ENCODE assay signal across 8 mouse cellular contexts in genomic region chr9:45121769-45122168, GRCm38 (mm10). TPM values are rescaled to one million over a fixed set of nuclear protein-coding genes. Genes with fewer than 3 reads are reported as not detected.
DNase-seq lines count a peak whose midpoint lies in the region; ATAC-seq and TF ChIP-seq lines count a peak whose summit lies in the region.

No protein-coding gene starts in this region.

- 4% methylated on average over 10 of the region's 10 CpGs for WGBS in embryonic facial prominence, embryonic 13.5 days
- 7% methylated on average over 9 of the region's 10 CpGs for WGBS in limb, embryonic 14.5 days
- WGBS in midbrain, embryonic 16.5 days, result 2% methylated on average over 10 of the region's 10 CpGs

- DNase-seq in 416B (ENCODE audit: low read depth), result peak; percentile 67
- DNase-seq in adrenal gland, postnatal 36 days, result peak; percentile 71 to 78
- DNase-seq in heart, adult 9 months (ENCODE audit: low spot score in 2 of 2), result peak; percentile 42 to 64
- peak; percentile 79 for DNase-seq in kidney, adult 9 months
- peak; percentile 79 for DNase-seq in limb, embryonic 14.5 days (ENCODE audit: low spot score)
- DNase-seq in spleen, postnatal 14 days (ENCODE audit: low spot score in 2 of 2), result peak; percentile 57 to 68

- no peaks in the 10 kb centered on the region for H3K9me3 ChIP-seq in embryonic facial prominence, embryonic 13.5 days
- H3K9me3 ChIP-seq in limb, embryonic 14.5 days (ENCODE audit: control insufficient read depth, low read length), result no peaks in the 10 kb centered on the region
- H3K9me3 ChIP-seq in midbrain, embryonic 16.5 days (replicated peaks; ENCODE audit: control insufficient read depth, low read length, poor library complexity, severe bottlenecking), result no peaks in the 10 kb centered on the region

- H3K36me3 ChIP-seq in embryonic facial prominence, embryonic 13.5 days, result peaks cover 11% of the 10 kb centered on the region
- peaks cover 13% of the 10 kb centered on the region for H3K36me3 ChIP-seq in limb, embryonic 14.5 days (ENCODE audit: control insufficient read depth, insufficient read depth, low read length)
- peaks cover 7% of the 10 kb centered on the region for H3K36me3 ChIP-seq in midbrain, embryonic 16.5 days (ENCODE audit: control insufficient read depth, insufficient read depth, low read length)

- ATAC-seq in embryonic facial prominence, embryonic 13.5 days (ENCODE audit: insufficient number of reproducible peaks, insufficient read depth, low FRiP score, low TSS enrichment, low read depth), result no peak; the same call in 1 of the 2 replicates
- ATAC-seq in limb, embryonic 14.5 days (ENCODE audit: low FRiP score, low read depth), result 0 out of 2 replicates have a peak, but pooled peaks have one; percentile 23
- ATAC-seq in midbrain, embryonic 16.5 days, result peak; percentile 59; the same call in 1 of the 2 replicates

- peaks cover 27% of the 10 kb centered on the region for H3K4me1 ChIP-seq in embryonic facial prominence, embryonic 13.5 days
- peaks cover 16% of the 10 kb centered on the region for H3K4me1 ChIP-seq in limb, embryonic 14.5 days (ENCODE audit: control insufficient read depth, insufficient read depth, low read length)
- H3K4me1 ChIP-seq in midbrain, embryonic 16.5 days (ENCODE audit: control insufficient read depth, insufficient read depth, low read length), result peaks cover 28% of the 10 kb centered on the region

- peak overlapping the region; percentile 54 for H3K4me2 ChIP-seq in embryonic facial prominence, embryonic 13.5 days
- H3K4me2 ChIP-seq in limb, embryonic 14.5 days (replicated peaks; ENCODE audit: low read depth, low read length, severe bottlenecking), result peak overlapping the region; percentile 45
- H3K4me2 ChIP-seq in midbrain, embryonic 16.5 days (ENCODE audit: low read length), result peak overlapping the region; percentile 61

- peak overlapping the region; percentile 20 for H3K4me3 ChIP-seq in embryonic facial prominence, embryonic 13.5 days
- peak overlapping the region; percentile 20 for H3K4me3 ChIP-seq in limb, embryonic 14.5 days (replicated peaks; ENCODE audit: low read length)
- peak overlapping the region; percentile 26 for H3K4me3 ChIP-seq in midbrain, embryonic 16.5 days (ENCODE audit: low read depth, low read length)

- TF ChIP-seq POLR2A in limb, embryonic 14.5 days (IDR thresholded peaks at IDR 0.05; ENCODE audit: borderline replicate concordance, extremely low read depth, insufficient read depth, insufficient read length), result no peak

- H3K27me3 ChIP-seq in embryonic facial prominence, embryonic 13.5 days, result no peaks in the 10 kb centered on the region
- H3K27me3 ChIP-seq in limb, embryonic 14.5 days (ENCODE audit: control insufficient read depth, insufficient read depth, low read length), result no peaks in the 10 kb centered on the region
- no peaks in the 10 kb centered on the region for H3K27me3 ChIP-seq in midbrain, embryonic 16.5 days (ENCODE audit: control insufficient read depth, insufficient read depth, low read depth, low read length)

- no peak overlapping the region for H3K27ac ChIP-seq in embryonic facial prominence, embryonic 13.5 days
- no peak overlapping the region for H3K27ac ChIP-seq in limb, embryonic 14.5 days (replicated peaks; ENCODE audit: low read depth, low read length)
- H3K27ac ChIP-seq in midbrain, embryonic 16.5 days (ENCODE audit: low read length), result no peak overlapping the region

- 0 out of 2 replicates have a peak overlapping the region, but pooled peaks have one; percentile 16 for H3K9ac ChIP-seq in embryonic facial prominence, embryonic 13.5 days
- H3K9ac ChIP-seq in limb, embryonic 14.5 days (ENCODE audit: low read depth, low read length, severe bottlenecking), result no peak overlapping the region
- H3K9ac ChIP-seq in midbrain, embryonic 16.5 days (ENCODE audit: low read depth, low read length), result peak overlapping the region; percentile 43

RNA-seq across cellular contexts. Expression of gene Scn2b, which starts 4.2 kb away (rescaled TPM):
- 10 to 100 TPM; 10.6 to 15.7 TPM for total RNA-seq in adrenal gland, postnatal 36 days (2021)
- 5.8 and 5.9 TPM in 2 replicates for polyA plus RNA-seq in embryonic facial prominence, embryonic 13.5 days (2015; fragmentation: Nextera tagmentation; extraction: Ambion mirVana)
- 6.5 and 6.6 TPM in 2 replicates for polyA plus RNA-seq in limb, embryonic 14.5 days (2012; rRNA removed)
- 3.3 and 5.4 TPM in 2 replicates for polyA plus RNA-seq in limb, embryonic 14.5 days (2014; fragmentation: Nextera tagmentation; extraction: Ambion mirVana)
- 10.0 and 11.3 TPM in 2 replicates for polyA plus RNA-seq in midbrain, embryonic 16.5 days (2015; fragmentation: Nextera tagmentation; extraction: Ambion mirVana)

RNA-seq across cellular contexts. Expression of gene Scn4b, which starts 16.4 kb away (rescaled TPM):
- total RNA-seq in adrenal gland, postnatal 36 days (2021), result under 1 TPM; 0.60 to 0.66 TPM
- polyA plus RNA-seq in embryonic facial prominence, embryonic 13.5 days (2015; fragmentation: Nextera tagmentation; extraction: Ambion mirVana), result 0.24 and 0.66 TPM in 2 replicates
- 0.14 and 0.17 TPM in 2 replicates for polyA plus RNA-seq in limb, embryonic 14.5 days (2012; rRNA removed)
- 0.04 and 0.10 TPM in 2 replicates for polyA plus RNA-seq in limb, embryonic 14.5 days (2014; fragmentation: Nextera tagmentation; extraction: Ambion mirVana)
- polyA plus RNA-seq in midbrain, embryonic 16.5 days (2015; fragmentation: Nextera tagmentation; extraction: Ambion mirVana), result 0.28 and 0.31 TPM in 2 replicates

RNA-seq across cellular contexts. Expression of gene Jaml, which starts 42.8 kb away (rescaled TPM):
- 1 to 10 TPM; 1.9 to 3.1 TPM for total RNA-seq in adrenal gland, postnatal 36 days (2021)
- not detected in 2 replicates for polyA plus RNA-seq in embryonic facial prominence, embryonic 13.5 days (2015; fragmentation: Nextera tagmentation; extraction: Ambion mirVana)
- 0.17 and 0.28 TPM in 2 replicates for polyA plus RNA-seq in limb, embryonic 14.5 days (2012; rRNA removed)
- 0.30 and 0.43 TPM in 2 replicates for polyA plus RNA-seq in limb, embryonic 14.5 days (2014; fragmentation: Nextera tagmentation; extraction: Ambion mirVana)
- polyA plus RNA-seq in midbrain, embryonic 16.5 days (2015; fragmentation: Nextera tagmentation; extraction: Ambion mirVana), result 0.29 and 0.32 TPM in 2 replicates
